16 mouse cellular contexts compared by ENCODE assay signal in genomic region chr1:132858516-132859383, GRCm38 (mm10). TPM values are rescaled to one million over a fixed set of nuclear protein-coding genes. Genes with fewer than 3 reads are reported as not detected.
DNase-seq lines count a peak whose midpoint lies in the region; ATAC-seq lines count a peak whose summit lies in the region.
"Had no signal": no experiment of that assay in that cellular context is flagged by ENCODE, and none has a peak within 500 bp of the region (broad histone marks: within the 10 kb centered on the region; RNA-seq: fewer than 3 reads in every experiment).

No protein-coding gene starts in this region.

- no peak overlapping the region; the same call in 1 of the 2 replicates for H3K9ac ChIP-seq in forebrain, embryonic 11.5 days (ENCODE audit: low read length)
- no peak overlapping the region for H3K9ac ChIP-seq in hindbrain, embryonic 15.5 days
- no peak overlapping the region for H3K9ac ChIP-seq in neural tube, embryonic 13.5 days
- H3K9ac ChIP-seq: lung, embryonic 14.5 days had no signal

- H3K27ac ChIP-seq in forebrain, embryonic 11.5 days (ENCODE audit: low read depth, low read length) = no peak overlapping the region
- H3K27ac ChIP-seq in hindbrain, embryonic 15.5 days (replicated peaks) = peak overlapping the region; percentile 65
- H3K27ac ChIP-seq in neural tube, embryonic 13.5 days (replicated peaks) = no peak overlapping the region

- no peaks in the 10 kb centered on the region for H3K27me3 ChIP-seq in forebrain, embryonic 11.5 days (ENCODE audit: control insufficient read depth, insufficient read depth, low read length)
- H3K27me3 ChIP-seq in hindbrain, embryonic 15.5 days = no peaks in the 10 kb centered on the region
- H3K27me3 ChIP-seq in neural tube, embryonic 13.5 days = no peaks in the 10 kb centered on the region

- H3K4me3 ChIP-seq in forebrain, embryonic 11.5 days (ENCODE audit: low read depth, low read length) = no peak overlapping the region
- H3K4me3 ChIP-seq in hindbrain, embryonic 15.5 days = no peak overlapping the region
- H3K4me3 ChIP-seq in neural tube, embryonic 13.5 days = no peak overlapping the region

- 21% methylated on average over 5 of the region's 5 CpGs for WGBS in forebrain, embryonic 11.5 days
- WGBS in hindbrain, embryonic 15.5 days = 27% methylated on average over 5 of the region's 5 CpGs
- 33% methylated on average over 5 of the region's 5 CpGs for WGBS in neural tube, embryonic 13.5 days

- peaks cover 6% of the 10 kb centered on the region for H3K4me1 ChIP-seq in forebrain, embryonic 11.5 days (replicated peaks; ENCODE audit: control insufficient read depth, insufficient read depth, low read length)
- H3K4me1 ChIP-seq in hindbrain, embryonic 15.5 days (replicated peaks) = peaks cover 19% of the 10 kb centered on the region
- peaks cover 17% of the 10 kb centered on the region for H3K4me1 ChIP-seq in neural tube, embryonic 13.5 days (replicated peaks)

- no peak for DNase-seq in cerebellum, adult 11 months
- no peak for DNase-seq in forebrain, embryonic 11.5 days (ENCODE audit: low spot score)
- no peak for DNase-seq in yolk sac, embryonic 10.5 days (ENCODE audit: low spot score)
- no peak for DNase-seq in heart, adult 9 months (ENCODE audit: low spot score in 2 of 2)
- no peak for DNase-seq in gastrocnemius, postnatal 25 days
- DNase-seq: adrenal gland, adult 2 months; cerebellum, adult 9-10 months; kidney, adult 9 months; left cerebral cortex, postnatal 4 days; lung, embryonic 14.5 days; thymus, postnatal 14 days had no signal

- peak; percentile 15; the same call in 1 of the 2 replicates for ATAC-seq in cerebellum, adult (ENCODE audit: insufficient number of reproducible peaks, low FRiP score, low TSS enrichment)
- ATAC-seq in forebrain, embryonic 11.5 days (replicated peaks; ENCODE audit: low FRiP score) = peak; percentile 60; the same call in 1 of the 2 replicates
- peak; percentile 93 for ATAC-seq in hindbrain, embryonic 15.5 days (ENCODE audit: low FRiP score, low read depth)
- ATAC-seq in neural tube, embryonic 13.5 days (ENCODE audit: low read depth) = peak; percentile 82

- no peak overlapping the region for H3K4me2 ChIP-seq in forebrain, embryonic 11.5 days (ENCODE audit: low read depth, low read length, severe bottlenecking)
- no peak overlapping the region for H3K4me2 ChIP-seq in hindbrain, embryonic 15.5 days
- no peak overlapping the region for H3K4me2 ChIP-seq in neural tube, embryonic 13.5 days
- H3K4me2 ChIP-seq: heart, embryonic 11.5 days; lung, embryonic 14.5 days had no signal

- no peaks in the 10 kb centered on the region for H3K36me3 ChIP-seq in forebrain, embryonic 11.5 days (ENCODE audit: control insufficient read depth, insufficient read depth, low read length)
- H3K36me3 ChIP-seq in hindbrain, embryonic 15.5 days = no peaks in the 10 kb centered on the region
- no peaks in the 10 kb centered on the region for H3K36me3 ChIP-seq in neural tube, embryonic 13.5 days
- H3K36me3 ChIP-seq: G1E had no signal

- no peaks in the 10 kb centered on the region for H3K9me3 ChIP-seq in forebrain, embryonic 11.5 days (ENCODE audit: control insufficient read depth, low read length)
- H3K9me3 ChIP-seq in hindbrain, embryonic 15.5 days = no peaks in the 10 kb centered on the region
- no peaks in the 10 kb centered on the region for H3K9me3 ChIP-seq in neural tube, embryonic 13.5 days
- H3K9me3 ChIP-seq: G1E had no signal

RNA-seq across cellular contexts. Expression of gene Lrrn2, which starts 21.3 kb away (rescaled TPM):
- 10.2 and 11.1 TPM in 2 replicates for polyA plus RNA-seq in forebrain, embryonic 11.5 days (2014; fragmentation: Nextera tagmentation; extraction: Ambion mirVana)
- polyA plus RNA-seq in hindbrain, embryonic 15.5 days (2015; fragmentation: Nextera tagmentation; extraction: Ambion mirVana) = 49.3 and 58.4 TPM in 2 replicates
- polyA plus RNA-seq in neural tube, embryonic 13.5 days (2015; fragmentation: Nextera tagmentation; extraction: Ambion mirVana) = 26.0 and 26.8 TPM in 2 replicates
- 1 to 10 TPM; 1.1 to 1.3 TPM for total RNA-seq in gastrocnemius, postnatal 25 days (2021)
- polyA plus RNA-seq: G1E had no signal

Comparison
In these comparisons a context has a peak if more than half of its experiments do, and no peak if none do; other contexts are left out.
1. ATAC-seq: peak in every context shown above with its lines; median percentile 93 in hindbrain, embryonic 15.5 days; 82 in neural tube, embryonic 13.5 days; 60 in forebrain, embryonic 11.5 days; 15 in cerebellum, adult.